Mouse (Mus musculus) spleen, postnatal 4 days (tissue): ENCODE measurements around the gene Hmga2.

Source experiments
- DNase-seq, 2 experiments: peaks; one replicate each; pipeline ENCODE4 v3.0.0; 2022; ENCODE audit warnings: low spot score in 2 of 2

Gene Hmga2

DNA sequence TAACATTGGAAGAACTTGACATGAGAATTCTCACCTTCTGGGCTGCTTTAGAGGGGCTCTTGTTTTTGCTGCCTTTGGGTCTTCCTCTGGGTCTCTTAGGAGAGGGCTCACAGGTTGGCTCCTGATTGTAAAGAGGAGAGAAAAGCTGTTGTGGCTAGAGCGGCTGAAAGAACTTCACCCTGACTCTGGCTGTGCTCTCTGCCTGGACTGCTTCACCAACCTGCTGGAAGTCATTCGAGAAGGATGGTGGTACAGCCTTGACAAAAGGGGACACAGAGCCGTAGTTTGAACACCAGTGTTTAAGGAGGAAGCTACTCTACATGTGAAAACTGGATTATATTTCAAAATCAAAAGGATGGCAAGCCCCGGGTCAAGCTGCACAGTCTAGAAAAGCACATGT is 3.1 kb downstream of the Hmga2 start:
- no peak for DNase-seq

GRCm38 (mm10) chr10:120472606-120473005 is 3.7 kb downstream of the Hmga2 start:
- no peak for DNase-seq

- DNase-seq = no peak
Observed at GRCm38 (mm10) chr10:120465121-120465520, 11.1 kb downstream of the Hmga2 start.

DNA sequence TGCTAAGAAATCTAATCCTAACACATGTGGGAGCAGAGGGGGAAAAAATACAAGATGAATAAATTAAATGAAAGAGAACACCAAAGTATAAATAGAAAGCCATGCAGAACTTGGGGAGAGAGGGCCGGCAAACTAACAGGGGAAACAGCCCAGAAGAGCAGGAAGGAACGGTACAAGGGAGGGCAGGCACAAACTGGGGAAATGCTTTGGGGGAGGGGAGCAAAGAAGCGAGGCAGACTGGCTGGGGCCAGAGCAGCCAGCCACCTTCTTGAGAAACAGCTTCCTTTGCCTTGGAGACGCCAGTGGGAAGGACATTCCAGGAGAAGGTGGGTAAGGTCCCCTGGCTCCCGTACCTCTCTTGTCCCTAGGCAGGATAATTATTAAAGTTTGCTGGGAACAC is 14.5 kb downstream of the Hmga2 start:
- no peak for DNase-seq

- no peak for DNase-seq
Observed at GRCm38 (mm10) chr10:120461301-120461700, 15.0 kb downstream of the Hmga2 start.

GRCm38 (mm10) chr10:120458866-120459265 is 17.4 kb downstream of the Hmga2 start:
- DNase-seq = peak in 1 of 2 experiments; percentile 19

DNA sequence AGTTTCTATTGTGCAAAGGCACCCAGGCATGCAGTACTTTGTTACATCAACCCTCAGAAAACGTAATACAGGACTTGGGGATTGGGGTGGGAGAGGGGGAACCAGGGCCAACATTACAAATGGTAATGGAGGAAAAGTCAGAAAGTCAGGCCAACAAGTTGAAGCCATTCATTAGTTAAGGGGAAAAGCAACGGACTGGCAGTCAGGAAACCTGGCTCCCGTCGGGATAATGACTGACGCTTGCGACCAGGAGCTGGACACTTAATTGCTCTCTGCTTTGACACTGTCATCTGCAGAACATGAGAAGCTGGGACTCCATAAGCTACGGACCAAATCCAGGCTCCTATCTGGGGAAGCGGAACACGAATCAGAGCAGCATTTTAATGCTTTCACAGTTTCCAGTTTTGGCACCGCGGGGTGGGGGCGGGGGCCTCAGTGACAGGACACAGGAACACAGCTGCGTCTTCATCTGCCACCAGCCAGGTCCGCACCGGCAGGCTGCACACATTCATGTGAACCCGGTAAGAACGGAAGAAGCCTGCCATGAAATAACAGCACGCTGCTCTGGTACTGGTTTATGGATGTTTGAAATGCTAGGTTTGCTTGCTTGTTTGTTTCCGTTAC is 26.5 kb downstream of the Hmga2 start:
- no peak for DNase-seq

DNA sequence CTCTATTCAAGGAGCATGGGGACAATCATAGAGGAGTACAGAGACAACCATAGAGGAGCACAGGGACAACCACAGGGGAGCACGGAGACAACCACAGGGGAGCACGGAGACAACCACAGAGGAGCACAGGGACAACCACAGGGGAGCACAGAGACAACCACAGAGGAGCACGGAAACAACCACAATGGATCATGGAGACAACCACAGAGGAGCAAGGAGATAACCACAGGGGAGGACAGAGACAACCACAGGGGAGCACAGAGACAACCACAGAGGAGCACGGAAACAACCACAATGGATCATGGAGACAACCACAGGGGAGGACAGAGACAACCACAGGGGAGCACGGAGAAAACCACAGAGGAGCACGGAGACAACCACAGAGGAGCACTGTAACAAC is 29.5 kb downstream of the Hmga2 start:
- DNase-seq = no peak

- no peak for DNase-seq
Observed at GRCm38 (mm10) chr10:120446206-120446605, 30.1 kb downstream of the Hmga2 start.

DNA sequence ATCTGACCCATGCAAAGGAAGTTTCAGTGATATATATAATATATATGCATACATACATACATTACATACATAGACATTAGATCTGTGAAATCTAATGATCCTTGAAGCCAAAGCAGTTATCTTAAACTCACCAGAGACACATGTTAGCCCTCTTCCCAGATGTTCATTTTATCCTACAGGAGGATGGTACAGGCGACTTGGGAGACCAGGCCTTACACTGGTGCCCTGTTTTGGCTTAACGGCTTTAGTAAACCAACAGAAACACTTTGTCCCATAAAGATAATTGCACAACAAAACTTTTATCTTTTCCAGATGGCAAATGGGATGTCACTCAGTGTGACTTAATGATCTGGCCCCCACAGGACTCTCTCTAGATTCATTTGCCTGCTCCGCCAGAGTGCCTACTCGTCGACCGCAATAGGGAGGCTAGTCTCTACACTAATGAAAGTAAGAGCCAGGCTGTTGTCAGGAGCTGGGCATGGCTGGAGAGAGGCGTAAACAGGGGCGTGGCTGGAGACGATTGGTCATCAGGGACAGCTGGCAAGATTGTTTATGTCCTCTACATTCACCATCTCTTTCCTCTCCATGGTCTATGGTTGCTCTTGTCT is 31.7 kb downstream of the Hmga2 start:
- no peak for DNase-seq

DNA sequence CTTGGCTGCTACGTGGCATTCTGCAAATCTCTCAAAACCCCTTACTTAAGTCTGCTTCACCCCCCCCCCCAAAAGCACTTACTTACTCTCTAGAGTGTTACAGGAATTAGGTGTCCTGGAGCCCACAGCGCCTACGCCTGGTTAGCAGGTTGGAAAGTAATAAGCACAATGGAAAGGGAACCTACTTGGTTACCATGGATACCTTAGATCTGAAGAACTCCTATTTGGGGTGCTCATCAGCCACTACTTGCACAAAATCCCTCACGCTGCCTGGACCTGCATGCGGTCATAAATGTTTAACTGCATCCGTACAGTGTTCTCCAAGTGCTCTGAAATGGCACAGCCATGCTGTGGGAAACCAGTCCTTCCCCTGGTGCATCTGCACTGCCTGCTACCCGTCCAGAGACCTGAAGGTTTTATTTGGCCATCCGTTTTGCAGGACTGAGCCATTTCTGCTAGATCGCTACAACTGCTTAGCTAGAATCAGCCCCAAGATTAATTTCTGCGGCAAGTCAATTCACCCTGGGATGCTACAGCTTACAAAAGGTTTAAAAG is 32.4 kb downstream of the Hmga2 start:
- DNase-seq = no peak

GRCm38 (mm10) chr10:120441254-120441653 is 35.0 kb downstream of the Hmga2 start:
- no peak for DNase-seq

DNA sequence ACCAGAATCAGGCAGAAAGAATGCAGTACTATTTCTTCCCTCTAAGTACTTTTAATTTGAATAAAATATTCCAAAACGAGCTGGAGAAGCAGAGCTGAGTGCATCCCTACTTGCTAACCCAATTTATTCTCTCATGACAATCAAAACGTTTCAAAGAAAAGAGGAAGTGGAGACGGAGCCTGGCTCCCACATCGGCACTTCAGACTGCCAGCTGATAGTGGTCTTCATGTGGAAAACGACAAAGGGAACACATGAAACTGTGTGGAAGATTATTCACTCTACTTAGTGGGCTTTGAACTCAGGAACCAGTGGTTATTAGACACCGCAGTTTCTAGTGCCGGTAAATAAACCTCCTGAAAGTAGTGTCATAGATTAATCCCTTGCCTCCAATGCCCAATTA is 41.8 kb downstream of the Hmga2 start:
- DNase-seq = no peak

DNA sequence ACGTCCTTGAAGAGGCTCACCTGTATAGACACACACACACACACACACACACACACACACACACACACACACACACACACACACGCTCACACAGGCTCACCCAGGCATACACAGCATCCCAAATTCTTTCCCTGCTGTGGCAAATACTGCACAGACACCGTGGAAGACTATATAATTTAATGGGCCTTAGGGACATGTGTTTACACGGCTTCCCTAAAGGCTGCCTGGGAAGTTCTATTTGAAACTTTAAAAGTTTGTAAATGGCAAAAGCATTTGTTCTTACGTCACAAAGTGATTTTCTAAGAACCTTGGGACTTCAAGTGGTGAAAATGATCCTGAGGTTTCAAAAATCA is 42.8 kb downstream of the Hmga2 start:
- DNase-seq = no peak

- no peak for DNase-seq
Observed at GRCm38 (mm10) chr10:120432731-120433462, 43.4 kb downstream of the Hmga2 start.

DNA sequence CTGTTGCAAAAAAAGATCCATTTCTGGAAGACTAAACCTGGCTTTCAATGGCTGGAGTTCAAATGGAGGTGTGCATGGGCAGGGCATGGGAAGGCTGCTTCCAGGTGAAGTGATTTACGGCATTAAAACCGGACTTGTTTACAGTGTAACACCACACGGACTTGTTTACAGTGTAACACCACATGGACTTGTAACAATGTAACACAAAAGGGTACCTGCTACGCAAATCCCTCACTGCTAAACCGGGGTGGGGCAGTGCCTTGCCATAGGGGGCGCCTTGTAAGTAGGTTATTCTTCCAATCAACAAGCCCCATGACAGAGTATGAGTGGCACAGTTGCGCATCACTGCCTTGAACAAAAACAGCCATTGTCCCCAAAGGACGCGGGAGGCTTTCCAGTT is 44.2 kb downstream of the Hmga2 start:
- no peak for DNase-seq

DNA sequence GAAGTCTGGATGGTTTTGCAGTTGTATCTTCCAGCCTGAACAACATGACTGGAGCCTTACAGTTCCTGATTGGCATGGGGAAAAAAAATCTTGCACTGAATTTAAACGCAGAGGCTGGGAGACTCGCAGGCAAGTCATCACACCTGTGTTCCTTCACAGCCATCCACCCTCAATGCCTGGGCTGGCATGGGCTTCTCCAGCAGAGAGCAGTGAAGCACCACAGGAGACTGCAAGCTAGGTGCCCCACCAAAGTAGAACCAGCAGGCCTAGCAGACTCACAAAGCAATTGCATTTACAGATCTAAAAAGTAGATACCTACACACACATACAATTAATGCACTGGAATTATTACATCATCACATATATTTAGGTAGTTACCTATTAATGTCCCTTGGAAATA is 44.8 kb downstream of the Hmga2 start:
- no peak for DNase-seq

GRCm38 (mm10) chr10:120430422-120430821 is 45.8 kb downstream of the Hmga2 start:
- DNase-seq = no peak

DNA sequence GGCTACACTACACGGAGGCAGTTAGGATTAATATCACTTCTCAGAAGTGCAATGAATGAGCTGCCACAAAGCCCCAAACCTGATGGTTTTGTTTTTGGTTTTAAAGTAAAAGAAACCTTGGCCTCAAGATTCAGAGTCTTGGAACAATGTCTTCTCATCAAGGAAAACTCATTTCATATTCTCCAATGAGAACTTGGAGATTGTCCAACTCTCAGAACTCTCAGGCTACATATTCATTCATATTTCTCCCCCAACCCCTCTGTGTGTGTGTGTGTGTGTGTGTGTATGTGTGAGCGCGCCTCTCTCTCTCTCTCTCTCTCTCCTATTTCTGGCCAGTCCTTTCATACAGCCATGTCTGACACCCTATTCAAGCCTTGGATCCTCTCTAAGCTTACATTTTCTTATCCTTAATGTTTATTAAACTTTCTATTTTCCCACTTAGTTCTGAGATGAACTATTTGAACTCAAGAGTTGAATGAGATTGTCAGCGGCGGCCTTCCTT is 46.5 kb downstream of the Hmga2 start:
- no peak for DNase-seq

DNA sequence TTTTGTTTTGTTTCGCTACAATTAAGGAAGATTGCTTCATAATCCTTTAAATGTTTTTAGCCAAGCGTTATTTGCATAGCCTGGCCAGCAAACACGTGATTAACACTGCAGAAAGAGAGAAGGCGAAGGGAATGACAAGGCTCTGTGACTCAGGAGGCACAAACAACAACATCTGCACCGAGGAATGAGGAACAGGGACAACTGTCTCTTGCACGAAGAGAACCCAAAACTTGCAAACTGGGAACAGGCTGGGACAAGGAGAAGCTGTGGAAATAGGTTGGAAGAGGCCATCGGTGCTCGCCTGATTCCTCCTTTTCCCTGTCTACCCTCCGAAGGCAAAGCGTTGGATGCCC is 47.1 kb downstream of the Hmga2 start:
- DNase-seq = no peak

GRCm38 (mm10) chr10:120428430-120429198 is 47.7 kb downstream of the Hmga2 start:
- DNase-seq = no peak

DNA sequence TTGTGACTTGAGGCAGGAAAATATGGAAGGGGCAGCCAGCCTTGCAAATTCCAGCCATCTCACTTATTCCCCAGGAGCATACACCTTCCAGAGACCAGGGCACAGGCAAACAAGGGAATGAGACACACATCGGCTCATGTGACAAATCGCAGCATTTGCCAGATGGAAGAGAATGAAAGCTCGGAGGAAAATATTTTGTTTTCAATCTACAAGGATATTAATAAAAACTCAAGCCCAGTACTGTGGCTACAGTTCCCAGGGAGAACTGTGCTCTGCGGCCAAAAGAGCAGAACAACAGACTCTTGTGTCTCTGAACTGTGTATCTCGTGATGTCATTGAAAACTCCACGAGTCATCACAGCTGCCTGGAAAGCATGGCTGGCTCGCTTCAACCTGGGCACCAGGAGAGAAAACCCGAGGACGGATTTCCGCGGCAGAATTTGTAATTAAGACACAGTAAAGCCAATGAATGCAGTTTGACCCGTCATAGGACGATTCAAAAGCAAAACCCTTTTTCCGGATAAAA is 50.1 kb downstream of the Hmga2 start:
- no peak for DNase-seq
